Mouse (Mus musculus): ENCODE results near the gene Mapk7. TPM values are rescaled to one million over a fixed set of nuclear protein-coding genes. Genes with fewer than 3 reads are reported as not detected.

Gene Mapk7
- polyA plus RNA-seq (2012; ENCODE audit: insufficient read depth, insufficient read length, low replicate concordance, missing spikeins): not detected in 2 replicates

DNA sequence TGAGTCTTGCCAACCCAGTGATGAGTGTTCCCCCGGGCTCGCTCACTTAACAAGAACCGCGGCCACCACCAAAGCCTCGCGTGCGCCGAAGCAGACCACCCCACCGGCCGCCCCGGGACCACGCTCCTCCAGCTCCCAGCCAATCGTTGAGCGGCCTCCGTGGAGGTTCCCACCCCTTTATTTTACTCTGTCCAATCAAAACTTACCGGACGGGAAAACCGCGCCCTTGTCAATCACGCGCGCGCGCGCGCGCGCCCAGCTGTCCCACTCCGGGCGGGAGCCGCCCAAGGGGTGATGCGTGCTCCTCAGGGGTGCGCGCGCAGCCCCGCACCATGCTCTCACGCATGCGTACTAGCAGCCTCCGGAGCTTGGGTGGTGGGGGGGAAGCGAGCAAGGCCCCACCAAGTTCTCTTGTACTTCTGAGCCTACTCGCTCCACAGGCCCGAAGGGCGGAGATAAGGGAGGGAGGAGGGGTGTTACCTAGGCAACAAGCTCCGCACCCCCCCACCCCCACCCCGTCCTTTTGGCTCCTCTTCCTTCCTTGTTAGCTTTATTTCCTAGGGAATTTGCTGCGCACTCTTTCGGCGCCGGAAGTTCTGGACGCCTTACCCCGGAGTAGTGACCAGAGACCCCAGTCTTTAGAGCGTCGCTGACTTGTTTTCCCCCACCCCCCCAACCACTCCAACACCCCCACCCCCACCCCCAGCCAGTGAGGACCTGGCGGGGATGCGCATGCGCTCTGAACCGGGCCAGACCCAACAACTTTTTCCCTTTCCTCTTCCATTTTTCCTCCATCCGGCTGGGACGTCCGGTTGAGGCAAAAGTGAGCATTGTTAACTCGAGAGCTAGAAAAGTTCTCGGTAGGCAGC is at the start of gene Mapk7:
Gene Mapk7, minus strand, starts transcription at position 278 of the 869 bp plus-strand sequence.
- Histone ChIP-seq H3K4me1 (ENCODE audit: control insufficient read depth, insufficient read depth, low read length) (peaks cover 10% of the 10 kb centered on the region), H3K27ac (ENCODE audit: insufficient read depth, low read depth, low read length) (peak within 1 kb of the TSS; percentile 48; the same call in 1 of the 2 replicates), H3K4me3 (ENCODE audit: insufficient read depth, low read depth, low read length) (peak within 1 kb of the TSS; percentile 80)
- under 1% methylated on average over 62 of the region's 62 CpGs for WGBS
- TF ChIP-seq POLR2A (IDR thresholded peaks at IDR 0.05; ENCODE audit: insufficient read depth, low read depth, low read length) (peak; percentile 49; the same call in 1 of the 2 replicates), CTCF (IDR thresholded peaks at IDR 0.05; ENCODE audit: insufficient read depth, low read depth, low read length) (no peak)

DNA sequence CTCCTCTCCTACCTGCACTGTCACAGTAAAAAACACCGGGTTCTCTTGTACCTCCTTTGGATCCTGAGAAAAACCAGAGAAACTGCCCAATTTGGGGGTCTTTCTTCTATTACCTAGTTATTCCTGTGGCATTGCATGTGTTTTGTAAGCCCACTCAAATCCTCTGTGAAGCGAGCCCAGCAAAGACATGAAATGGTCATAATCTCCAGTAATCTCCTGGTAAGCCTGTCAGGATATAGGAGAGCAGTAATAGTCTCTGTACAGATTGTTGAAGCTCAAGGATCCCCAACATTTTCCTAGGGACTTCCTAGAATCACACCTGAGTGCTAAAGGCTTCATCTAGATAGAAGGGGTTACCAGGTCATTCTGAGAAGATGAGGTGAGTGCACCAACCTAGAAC is 46.9 kb upstream of the Mapk7 start:
- Histone ChIP-seq H3K27ac (ENCODE audit: insufficient read depth, low read depth, low read length) (0 out of 2 replicates have a peak overlapping the region, but pooled peaks have one; percentile 8), H3K4me3 (ENCODE audit: insufficient read depth, low read depth, low read length) (no peak overlapping the region), H3K4me1 (ENCODE audit: control insufficient read depth, insufficient read depth, low read length) (peaks cover 8% of the 10 kb centered on the region)
- WGBS: 96% methylated on average over 2 of the region's 2 CpGs
- TF ChIP-seq POLR2A (IDR thresholded peaks at IDR 0.05; ENCODE audit: insufficient read depth, low read depth, low read length) (no peak), CTCF (IDR thresholded peaks at IDR 0.05; ENCODE audit: insufficient read depth, low read depth, low read length) (no peak)

DNA sequence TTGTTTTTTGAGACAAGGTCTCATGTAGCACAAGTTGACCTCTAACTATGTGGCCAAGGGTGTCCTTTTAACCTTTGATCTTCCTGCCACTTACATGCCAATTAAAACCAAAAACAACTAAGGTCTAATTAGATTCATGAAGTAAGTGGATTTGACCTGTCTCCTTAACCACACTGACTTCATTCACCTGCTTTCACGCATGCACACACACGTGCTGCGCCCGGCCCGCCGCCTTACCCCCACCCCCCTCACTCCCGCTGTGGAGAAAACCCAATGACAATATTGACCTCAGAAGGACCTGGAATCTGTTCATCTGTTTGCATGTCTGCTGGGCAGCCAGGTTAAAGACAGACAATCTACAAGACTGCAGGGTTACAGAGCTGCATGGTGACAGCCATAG is 46.4 kb upstream of the Mapk7 start:
- 84% methylated on average over 7 of the region's 7 CpGs for WGBS
- TF ChIP-seq CTCF (IDR thresholded peaks at IDR 0.05; ENCODE audit: insufficient read depth, low read depth, low read length) (no peak), POLR2A (IDR thresholded peaks at IDR 0.05; ENCODE audit: insufficient read depth, low read depth, low read length) (no peak)

DNA sequence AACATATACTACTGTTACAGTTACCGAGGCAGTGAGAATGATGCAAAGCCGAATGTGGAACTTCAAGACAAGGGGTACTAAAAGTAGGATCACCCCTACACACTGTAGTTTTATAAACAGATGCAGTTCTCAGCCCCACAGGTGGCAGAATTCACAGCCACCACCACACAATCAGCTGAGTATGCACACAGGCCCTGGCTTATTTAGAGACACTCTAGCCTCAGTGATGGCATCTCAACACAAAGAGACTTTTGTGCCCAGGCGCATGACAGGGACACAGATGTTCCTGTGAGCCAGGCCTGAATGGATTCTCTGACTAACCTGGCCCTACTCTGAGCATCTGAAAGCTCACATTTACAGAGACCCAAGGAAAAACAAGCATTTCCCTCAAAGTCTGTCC is 43.2 kb upstream of the Mapk7 start:
- Histone ChIP-seq H3K4me1 (ENCODE audit: control insufficient read depth, insufficient read depth, low read length) (peaks cover 9% of the 10 kb centered on the region; the same call in 1 of the 2 replicates), H3K27ac (ENCODE audit: insufficient read depth, low read depth, low read length) (peak overlapping the region; percentile 37), H3K4me3 (ENCODE audit: insufficient read depth, low read depth, low read length) (no peak overlapping the region)
- TF ChIP-seq CTCF (IDR thresholded peaks at IDR 0.05; ENCODE audit: insufficient read depth, low read depth, low read length) (no peak), POLR2A (IDR thresholded peaks at IDR 0.05; ENCODE audit: insufficient read depth, low read depth, low read length) (no peak)
- 70% methylated on average over 3 of the region's 3 CpGs for WGBS

More for the DNA sequence above, 46.4 kb upstream of the Mapk7 start:
- peaks cover 8% of the 10 kb centered on the region for H3K4me1 ChIP-seq (ENCODE audit: control insufficient read depth, insufficient read depth, low read length)
- H3K4me3 ChIP-seq (ENCODE audit: insufficient read depth, low read depth, low read length): no peak overlapping the region
- no peak overlapping the region for H3K27ac ChIP-seq (ENCODE audit: insufficient read depth, low read depth, low read length)

DNA sequence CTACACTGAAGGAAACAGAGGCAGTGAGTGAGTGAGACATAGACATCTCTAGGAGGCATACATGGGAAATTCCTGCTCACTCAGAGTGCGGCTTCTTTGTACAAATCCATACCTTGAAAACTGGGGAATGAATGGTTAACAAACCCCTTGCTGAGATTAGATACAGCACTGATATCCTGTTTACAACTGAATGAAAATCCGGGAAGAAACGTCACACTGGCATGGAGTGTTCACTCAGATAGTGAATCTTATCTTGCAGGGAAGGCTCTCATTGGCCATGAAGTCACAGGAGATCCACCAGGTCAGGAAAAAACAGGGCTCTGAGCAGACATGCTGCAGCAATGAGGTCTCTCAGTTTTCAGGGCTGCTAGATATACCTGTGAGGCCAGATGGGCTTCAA is 42.7 kb upstream of the Mapk7 start:
- peak overlapping the region; percentile 37 for H3K27ac ChIP-seq (ENCODE audit: insufficient read depth, low read depth, low read length)
- peaks cover 10% of the 10 kb centered on the region; the same call in 1 of the 2 replicates for H3K4me1 ChIP-seq (ENCODE audit: control insufficient read depth, insufficient read depth, low read length)
- whole genome bisulfite sequencing: 69% methylated on average over 3 of the region's 3 CpGs
- TF ChIP-seq POLR2A (IDR thresholded peaks at IDR 0.05; ENCODE audit: insufficient read depth, low read depth, low read length) (no peak), CTCF (IDR thresholded peaks at IDR 0.05; ENCODE audit: insufficient read depth, low read depth, low read length) (no peak)
- no peak overlapping the region for H3K4me3 ChIP-seq (ENCODE audit: insufficient read depth, low read depth, low read length)

DNA sequence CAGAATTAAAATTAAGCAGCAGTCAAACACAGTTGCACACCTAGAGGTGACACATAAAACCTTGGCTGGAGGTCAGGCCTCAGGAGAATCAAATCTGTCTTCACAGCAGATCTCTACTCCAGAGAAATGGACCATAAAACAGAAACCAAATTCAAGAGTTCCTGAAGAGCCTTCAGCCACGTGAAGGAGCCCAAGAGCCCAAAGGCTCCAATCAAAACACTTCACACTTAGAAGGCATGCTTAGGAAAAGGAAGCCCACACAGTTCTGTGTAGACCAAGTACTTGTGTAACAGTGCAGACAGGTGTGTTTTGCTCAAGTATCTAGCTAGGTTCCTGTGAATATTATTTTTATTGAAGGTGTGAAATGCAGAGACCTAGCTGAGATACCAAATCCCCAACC is 41.3 kb upstream of the Mapk7 start:
- no peak for TF ChIP-seq POLR2A (IDR thresholded peaks at IDR 0.05; ENCODE audit: insufficient read depth, low read depth, low read length)
- TF ChIP-seq CTCF (IDR thresholded peaks at IDR 0.05; ENCODE audit: insufficient read depth, low read depth, low read length): no peak
- Histone ChIP-seq H3K4me3 (ENCODE audit: insufficient read depth, low read depth, low read length) (no peak overlapping the region), H3K27ac (ENCODE audit: insufficient read depth, low read depth, low read length) (no peak overlapping the region), H3K4me1 (ENCODE audit: control insufficient read depth, insufficient read depth, low read length) (peaks cover 10% of the 10 kb centered on the region; the same call in 1 of the 2 replicates)
- WGBS: 44% methylated on average over 1 of the region's 1 CpGs

GRCm38 (mm10) chr11:61533571-61533970 is 39.4 kb upstream of the Mapk7 start:
- Histone ChIP-seq H3K4me1 (ENCODE audit: control insufficient read depth, insufficient read depth, low read length) (peaks cover 17% of the 10 kb centered on the region), H3K27ac (ENCODE audit: insufficient read depth, low read depth, low read length) (peak overlapping the region; percentile 32), H3K4me3 (ENCODE audit: insufficient read depth, low read depth, low read length) (no peak overlapping the region)
- TF ChIP-seq POLR2A (IDR thresholded peaks at IDR 0.05; ENCODE audit: insufficient read depth, low read depth, low read length): no peak
- TF ChIP-seq CTCF (IDR thresholded peaks at IDR 0.05; ENCODE audit: insufficient read depth, low read depth, low read length): no peak
- 87% methylated on average over 5 of the region's 5 CpGs for WGBS

DNA sequence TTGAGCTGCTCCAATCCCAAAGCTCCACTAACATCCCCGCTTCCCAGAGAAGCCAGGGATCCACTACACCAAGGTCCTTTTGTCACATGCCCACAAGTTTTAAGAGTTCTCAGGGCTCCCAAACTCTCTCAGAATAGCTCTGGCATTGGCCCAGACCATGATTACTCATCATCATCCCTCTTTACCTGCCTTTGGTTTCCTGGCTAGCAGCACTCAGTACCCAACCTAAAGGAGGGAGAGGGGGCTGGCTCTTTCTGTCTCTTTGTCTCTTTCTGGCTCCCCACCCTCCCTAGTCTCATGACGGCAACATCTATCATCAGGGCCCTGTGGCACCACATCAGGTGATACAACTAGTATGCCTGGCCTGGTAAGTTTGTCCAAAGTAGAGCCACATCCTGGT is 38.6 kb upstream of the Mapk7 start:
- 95% methylated on average over 2 of the region's 2 CpGs for WGBS
- Histone ChIP-seq H3K27ac (ENCODE audit: insufficient read depth, low read depth, low read length) (no peak overlapping the region), H3K4me1 (ENCODE audit: control insufficient read depth, insufficient read depth, low read length) (peaks cover 17% of the 10 kb centered on the region), H3K4me3 (ENCODE audit: insufficient read depth, low read depth, low read length) (no peak overlapping the region)
- TF ChIP-seq CTCF (IDR thresholded peaks at IDR 0.05; ENCODE audit: insufficient read depth, low read depth, low read length): no peak
- no peak for TF ChIP-seq POLR2A (IDR thresholded peaks at IDR 0.05; ENCODE audit: insufficient read depth, low read depth, low read length)

GRCm38 (mm10) chr11:61529268-61529713 is 35.1 kb upstream of the Mapk7 start:
- H3K4me3 ChIP-seq (ENCODE audit: insufficient read depth, low read depth, low read length): no peak overlapping the region
- H3K27ac ChIP-seq (ENCODE audit: insufficient read depth, low read depth, low read length): peak overlapping the region; percentile 50; the same call in 1 of the 2 replicates
- no peak for TF ChIP-seq POLR2A (IDR thresholded peaks at IDR 0.05; ENCODE audit: insufficient read depth, low read depth, low read length)
- peaks cover 11% of the 10 kb centered on the region for H3K4me1 ChIP-seq (ENCODE audit: control insufficient read depth, insufficient read depth, low read length)
- 30% methylated on average over 4 of the region's 4 CpGs for WGBS
